Mouse (Mus musculus): ENCODE results near the gene Necap2. TPM values are rescaled to one million over a fixed set of nuclear protein-coding genes. Genes with fewer than 3 reads are reported as not detected.

Necap2 gene
- polyA plus RNA-seq, 1 experiment = 68.7 TPM

- no peaks in the 10 kb centered on the region for H3K27me3 ChIP-seq (ENCODE audit: control insufficient read depth, insufficient read depth, low read length)
- WGBS = 29% methylated on average over 4 of the region's 4 CpGs
- TF ChIP-seq CTCF (IDR thresholded peaks at IDR 0.05; ENCODE audit: borderline replicate concordance, insufficient read depth, low read depth, low read length) (peak; percentile 86), POLR2A (IDR thresholded peaks at IDR 0.05; ENCODE audit: borderline replicate concordance, insufficient read depth, low read length) (no peak)
- no peak overlapping the region for H3K4me3 ChIP-seq (replicated peaks; ENCODE audit: insufficient read depth, low read depth, low read length)
- DNase-seq = peak; percentile 68
- H3K27ac ChIP-seq (ENCODE audit: insufficient read depth, low read length) = no peak overlapping the region
- peaks cover 39% of the 10 kb centered on the region for H3K4me1 ChIP-seq (ENCODE audit: control insufficient read depth, insufficient read depth, low read length)
Observed at GRCm38 (mm10) chr4:141069731-141070130, 8.4 kb downstream of the Necap2 start.

- Histone ChIP-seq H3K4me3 (replicated peaks; ENCODE audit: insufficient read depth, low read depth, low read length) (no peak overlapping the region), H3K27ac (ENCODE audit: insufficient read depth, low read length) (no peak overlapping the region), H3K4me1 (ENCODE audit: control insufficient read depth, insufficient read depth, low read length) (peaks cover 35% of the 10 kb centered on the region), H3K27me3 (ENCODE audit: control insufficient read depth, insufficient read depth, low read length) (no peaks in the 10 kb centered on the region)
- WGBS = 89% methylated on average over 8 of the region's 8 CpGs
- peak in 1 of 2 experiments; percentile 16 for DNase-seq
- no peak for TF ChIP-seq CTCF (IDR thresholded peaks at IDR 0.05; ENCODE audit: borderline replicate concordance, insufficient read depth, low read depth, low read length)
- TF ChIP-seq POLR2A (IDR thresholded peaks at IDR 0.05; ENCODE audit: borderline replicate concordance, insufficient read depth, low read length) = no peak
Observed at GRCm38 (mm10) chr4:141068655-141069054, 9.5 kb downstream of the Necap2 start.

GRCm38 (mm10) chr4:141067516-141068046, 10.6 kb downstream of the Necap2 start:
- WGBS = 18% methylated on average over 9 of the region's 9 CpGs

GRCm38 (mm10) chr4:141066709-141067515, 11.2 kb downstream of the Necap2 start:
- WGBS = 17% methylated on average over 12 of the region's 12 CpGs
- Histone ChIP-seq H3K4me1 (ENCODE audit: control insufficient read depth, insufficient read depth, low read length) (peaks cover 30% of the 10 kb centered on the region), H3K27me3 (ENCODE audit: control insufficient read depth, insufficient read depth, low read length) (no peaks in the 10 kb centered on the region), H3K27ac (ENCODE audit: insufficient read depth, low read length) (peak overlapping the region; percentile 78), H3K4me3 (replicated peaks; ENCODE audit: insufficient read depth, low read depth, low read length) (no peak overlapping the region)
- TF ChIP-seq CTCF (IDR thresholded peaks at IDR 0.05; ENCODE audit: borderline replicate concordance, insufficient read depth, low read depth, low read length) (no peak), POLR2A (IDR thresholded peaks at IDR 0.05; ENCODE audit: borderline replicate concordance, insufficient read depth, low read length) (no peak)
- DNase-seq = peak; percentile 77 to 81

More at GRCm38 (mm10) chr4:141067516-141068046, 10.6 kb downstream of the Necap2 start:
- TF ChIP-seq POLR2A (IDR thresholded peaks at IDR 0.05; ENCODE audit: borderline replicate concordance, insufficient read depth, low read length) = no peak
- TF ChIP-seq CTCF (IDR thresholded peaks at IDR 0.05; ENCODE audit: borderline replicate concordance, insufficient read depth, low read depth, low read length) = no peak
- peak in 1 of 2 experiments; percentile 45 for DNase-seq
- H3K4me3 ChIP-seq (replicated peaks; ENCODE audit: insufficient read depth, low read depth, low read length) = no peak overlapping the region
- H3K27ac ChIP-seq (ENCODE audit: insufficient read depth, low read length) = peak overlapping the region; percentile 39
- H3K4me1 ChIP-seq (ENCODE audit: control insufficient read depth, insufficient read depth, low read length) = peaks cover 30% of the 10 kb centered on the region
- H3K27me3 ChIP-seq (ENCODE audit: control insufficient read depth, insufficient read depth, low read length) = no peaks in the 10 kb centered on the region

DNA sequence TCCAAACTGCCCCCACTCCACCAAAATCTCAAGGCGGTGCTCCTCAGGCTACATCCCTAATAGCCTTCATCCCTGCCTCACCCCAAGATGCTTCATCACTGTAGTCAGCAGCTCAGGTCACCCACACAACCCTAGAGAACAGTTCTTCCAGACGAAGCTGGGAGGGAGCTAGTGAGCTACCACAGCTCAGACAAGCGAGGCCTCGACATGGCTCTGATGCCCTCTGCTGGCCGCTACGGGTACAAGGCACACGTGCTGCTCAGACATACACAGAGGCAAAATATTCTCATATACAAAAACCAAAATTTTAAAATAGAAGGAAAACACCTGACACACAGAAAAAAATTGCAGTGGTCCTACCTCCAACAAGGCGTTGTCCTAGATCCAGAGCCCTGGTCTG, 13.0 kb downstream of the Necap2 start:
- TF ChIP-seq POLR2A (IDR thresholded peaks at IDR 0.05; ENCODE audit: borderline replicate concordance, insufficient read depth, low read length) = no peak
- TF ChIP-seq CTCF (IDR thresholded peaks at IDR 0.05; ENCODE audit: borderline replicate concordance, insufficient read depth, low read depth, low read length) = peak; percentile 99
- Histone ChIP-seq H3K27ac (ENCODE audit: insufficient read depth, low read length) (no peak overlapping the region), H3K4me1 (ENCODE audit: control insufficient read depth, insufficient read depth, low read length) (peaks cover 30% of the 10 kb centered on the region), H3K27me3 (ENCODE audit: control insufficient read depth, insufficient read depth, low read length) (no peaks in the 10 kb centered on the region), H3K4me3 (replicated peaks; ENCODE audit: insufficient read depth, low read depth, low read length) (no peak overlapping the region)
- WGBS = 6% methylated on average over 8 of the region's 8 CpGs
- peak; percentile 79 to 81 for DNase-seq

- H3K27ac ChIP-seq (ENCODE audit: insufficient read depth, low read length) = no peak overlapping the region
- no peaks in the 10 kb centered on the region for H3K27me3 ChIP-seq (ENCODE audit: control insufficient read depth, insufficient read depth, low read length)
- no peak for DNase-seq
- WGBS = 86% methylated on average over 4 of the region's 4 CpGs
- H3K4me3 ChIP-seq (replicated peaks; ENCODE audit: insufficient read depth, low read depth, low read length) = no peak overlapping the region
- TF ChIP-seq CTCF (IDR thresholded peaks at IDR 0.05; ENCODE audit: borderline replicate concordance, insufficient read depth, low read depth, low read length) (no peak), POLR2A (IDR thresholded peaks at IDR 0.05; ENCODE audit: borderline replicate concordance, insufficient read depth, low read length) (no peak)
- peaks cover 29% of the 10 kb centered on the region for H3K4me1 ChIP-seq (ENCODE audit: control insufficient read depth, insufficient read depth, low read length)
Observed at GRCm38 (mm10) chr4:141064104-141064659, 14.0 kb downstream of the Necap2 start.

GRCm38 (mm10) chr4:141060426-141061301, 17.5 kb downstream of the Necap2 start, which contains the start of gene Crocc:
Gene Crocc, minus strand, starts transcription at chr4:141060550.
- peak within 1 kb of the TSS; percentile 69 for H3K4me3 ChIP-seq (replicated peaks; ENCODE audit: insufficient read depth, low read depth, low read length)
- TF ChIP-seq POLR2A (IDR thresholded peaks at IDR 0.05; ENCODE audit: borderline replicate concordance, insufficient read depth, low read length) (peak; percentile 85), CTCF (IDR thresholded peaks at IDR 0.05; ENCODE audit: borderline replicate concordance, insufficient read depth, low read depth, low read length) (peak; percentile 82)
- peaks cover 6% of the 10 kb centered on the region; the same call in 1 of the 2 replicates for H3K4me1 ChIP-seq (ENCODE audit: control insufficient read depth, insufficient read depth, low read length)
- H3K27me3 ChIP-seq (ENCODE audit: control insufficient read depth, insufficient read depth, low read length) = no peaks in the 10 kb centered on the region
- H3K27ac ChIP-seq (ENCODE audit: insufficient read depth, low read length) = peak within 1 kb of the TSS; percentile 81
- peak; percentile 99 to 100 for DNase-seq
- WGBS = under 1% methylated on average over 77 of the region's 77 CpGs

All from cerebellum, adult 2 months (tissue).